Mouse (Mus musculus) heart, adult 2 months (tissue): ENCODE data around the gene Arhgef26. TPM values are rescaled to one million over a fixed set of nuclear protein-coding genes. Genes with fewer than 3 reads are reported as not detected.

Source experiments
- DNase-seq, 2 experiments: peaks; one replicate each; pipeline ENCODE4 v3.0.0; 2021
- H3K27ac ChIP-seq: fragments of 200-600 bp; 2 replicates; pipeline ENCODE4 v1.8.1; 2022
- H3K27me3 ChIP-seq: fragments of 200-500 bp; 2 replicates; pipeline ENCODE4 v1.6.1; 2012; ENCODE audit warnings: mild to moderate bottlenecking, low read length, inconsistent platforms, mixed read lengths; ENCODE audit not compliant: control insufficient read depth, insufficient read depth
- H3K36me3 ChIP-seq: fragments of 200-500 bp; 2 replicates; pipeline ENCODE4 v1.6.1; 2012; ENCODE audit warnings: low read length, inconsistent platforms; ENCODE audit not compliant: control insufficient read depth, insufficient read depth
- H3K4me1 ChIP-seq: fragments of 200-500 bp; 2 replicates; pipeline ENCODE4 v1.6.1; 2011; ENCODE audit warnings: low read length; ENCODE audit not compliant: control insufficient read depth, insufficient read depth
- H3K4me3 ChIP-seq: fragments of 200-600 bp; 2 replicates; pipeline ENCODE4 v1.8.1; 2022
- H3K79me2 ChIP-seq: fragments of 200-500 bp; replicated peaks from 2 replicates; pipeline ENCODE4 v1.6.1; 2012; ENCODE audit warnings: mild to moderate bottlenecking, inconsistent platforms, low read length, moderate library complexity, mixed read lengths; ENCODE audit not compliant: control insufficient read depth, insufficient read depth
- H3K9ac ChIP-seq: fragments of 200-500 bp; 2 replicates; pipeline ENCODE4 v1.6.1; 2012; ENCODE audit warnings: low read depth, mild to moderate bottlenecking, control low read depth, inconsistent platforms, low read length, mixed read lengths
- CTCF ChIP-seq: fragments of 200-600 bp; IDR thresholded peaks from 2 replicates; pipeline ENCODE4 v1.8.1; 2022; ENCODE audit warnings: antibody characterized with exemption, mild to moderate bottlenecking, moderate library complexity
- EP300 ChIP-seq: fragments of 200-500 bp; IDR thresholded peaks from 2 replicates; pipeline ENCODE4 v1.6.1; 2011; ENCODE audit warnings: low read depth, low read length, control low read depth; ENCODE audit not compliant: insufficient read depth
- POLR2A ChIP-seq: fragments of 200-500 bp; IDR thresholded peaks from 2 replicates; pipeline ENCODE4 v1.6.1; 2011; ENCODE audit warnings: mild to moderate bottlenecking, low read depth, low read length, control low read depth; ENCODE audit not compliant: insufficient read depth
- WGBS: fragments of 180-500 bp; shearing (Covaris S2); methylation state at CpG from one replicate; pipeline ENCODE4 v1.1.7; 2018; 5-methylcytosine and 5-hydroxymethylcytosine counted together
- intact Hi-C: fragments of 180-260 bp; cut with DNase I; formaldehyde crosslinking; loops from one replicate; pipeline ENCODE4 v1.15.1; 2025
- polyA plus RNA-seq: library from polyadenylated mRNA; depleted of rRNA; stranded (reverse); fragments of >200 nt; gene quantifications from 2 replicates; pipeline ENCODE4 v1.2.3, GENCODE M21; 2012
- total RNA-seq, 2 experiments: library from RNA; stranded (reverse); gene quantifications; 2 replicates each; pipeline ENCODE4 v1.2.3; 2021

The Arhgef26 gene
- total and polyA plus RNA-seq, 3 experiments: 0.51 to 2.5 (median 2.1) TPM

GRCm38 (mm10) chr3:62458284-62459013 is 120.3 kb downstream of the Arhgef26 start:
- Histone ChIP-seq H3K79me2 (no peaks in the 10 kb centered on the region), H3K27me3 (no peaks in the 10 kb centered on the region), H3K36me3 (no peaks in the 10 kb centered on the region; the same call in 1 of the 2 replicates), H3K9ac (no peak overlapping the region), H3K4me1 (no peaks in the 10 kb centered on the region), H3K27ac (no peak overlapping the region), H3K4me3 (no peak overlapping the region)
- peak; percentile 47 to 71 for DNase-seq
- WGBS: 44% methylated on average over 6 of the region's 6 CpGs
- TF ChIP-seq EP300 (peak; percentile 48; the same call in 1 of the 2 replicates), CTCF (peak; percentile 97), POLR2A (no peak)
- intact Hi-C loops: loop anchor here (5.0 kb wide), 3 partner anchors 121 to 1216 kb away; partner anchors contain the start of gene Arhgef26

- Histone ChIP-seq H3K4me1 (no peaks in the 10 kb centered on the region), H3K4me3 (no peak overlapping the region), H3K27me3 (no peaks in the 10 kb centered on the region), H3K9ac (no peak overlapping the region), H3K79me2 (no peaks in the 10 kb centered on the region), H3K27ac (no peak overlapping the region), H3K36me3 (no peaks in the 10 kb centered on the region; the same call in 1 of the 2 replicates)
- no peak for TF ChIP-seq POLR2A
- no peak for TF ChIP-seq CTCF
- WGBS: 79% methylated on average over 6 of the region's 6 CpGs
- intact Hi-C loops: loop anchor here (5.0 kb wide), 3 partner anchors 122 to 1217 kb away; partner anchors contain the start of gene Arhgef26
- DNase-seq: no peak
These were observed 121.3 kb downstream of the Arhgef26 start for GRCm38 (mm10) chr3:62459483-62459882.

- Histone ChIP-seq H3K27ac (no peak overlapping the region), H3K4me3 (no peak overlapping the region), H3K36me3 (no peaks in the 10 kb centered on the region; the same call in 1 of the 2 replicates), H3K4me1 (no peaks in the 10 kb centered on the region), H3K27me3 (no peaks in the 10 kb centered on the region), H3K9ac (no peak overlapping the region), H3K79me2 (no peaks in the 10 kb centered on the region)
- TF ChIP-seq CTCF (no peak), EP300 (no peak), POLR2A (no peak)
- no peak for DNase-seq
- 67% methylated on average over 3 of the region's 3 CpGs for WGBS
- intact Hi-C loops: no loop called here
These were observed 126.1 kb downstream of the Arhgef26 start for GRCm38 (mm10) chr3:62464276-62464675.

GRCm38 (mm10) chr3:62470179-62470578 is 132.0 kb downstream of the Arhgef26 start:
- no peak for DNase-seq
- WGBS: 90% methylated on average over 1 of the region's 1 CpGs
- peaks cover 4% of the 10 kb centered on the region for H3K36me3 ChIP-seq

DNA sequence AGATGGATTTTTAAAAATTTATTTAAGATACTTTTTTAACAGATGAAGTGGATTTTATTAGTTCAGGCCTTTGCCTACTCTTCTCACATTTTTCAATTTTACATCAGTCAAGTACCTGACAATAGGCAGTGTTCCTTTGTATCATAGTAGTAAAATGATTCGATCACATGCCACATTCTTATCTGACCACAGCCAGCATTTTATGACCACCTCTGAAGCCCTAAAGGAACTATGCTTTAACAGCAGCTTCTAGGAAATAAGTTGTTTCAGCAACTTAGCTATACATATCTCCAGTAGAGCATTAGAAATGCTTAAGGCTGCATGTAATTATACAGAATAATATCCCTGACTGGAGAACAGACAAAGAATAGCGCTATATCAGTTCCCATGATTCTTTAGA is 146.2 kb downstream of the Arhgef26 start:
- Histone ChIP-seq H3K4me1 (no peaks in the 10 kb centered on the region), H3K27ac (no peak overlapping the region), H3K9ac (no peak overlapping the region), H3K36me3 (peaks cover 2% of the 10 kb centered on the region; the same call in 1 of the 2 replicates), H3K27me3 (no peaks in the 10 kb centered on the region), H3K79me2 (no peaks in the 10 kb centered on the region), H3K4me3 (no peak overlapping the region)
- intact Hi-C loops: no loop called here
- TF ChIP-seq EP300: no peak
- TF ChIP-seq POLR2A: no peak
- no peak for TF ChIP-seq CTCF
- DNase-seq: no peak
- WGBS: 95% methylated on average over 2 of the region's 2 CpGs

More at GRCm38 (mm10) chr3:62470179-62470578, 132.0 kb downstream of the Arhgef26 start:
- intact Hi-C loops: no loop called here
- Histone ChIP-seq H3K9ac (no peak overlapping the region), H3K27me3 (no peaks in the 10 kb centered on the region), H3K79me2 (no peaks in the 10 kb centered on the region; the same call in 1 of the 2 replicates), H3K27ac (no peak overlapping the region), H3K4me1 (no peaks in the 10 kb centered on the region), H3K4me3 (no peak overlapping the region)
- no peak for TF ChIP-seq CTCF
- no peak for TF ChIP-seq POLR2A
- no peak for TF ChIP-seq EP300

GRCm38 (mm10) chr3:62492568-62492967 is 154.4 kb downstream of the Arhgef26 start:
- intact Hi-C loops: no loop called here
- peaks cover 7% of the 10 kb centered on the region for H3K36me3 ChIP-seq
- H3K27ac ChIP-seq: no peak overlapping the region
- H3K4me1 ChIP-seq: no peaks in the 10 kb centered on the region
- H3K27me3 ChIP-seq: no peaks in the 10 kb centered on the region
- no peak for TF ChIP-seq CTCF
- no peak for TF ChIP-seq EP300
- no peak for TF ChIP-seq POLR2A
- H3K4me3 ChIP-seq: no peak overlapping the region
- WGBS: 69% methylated on average over 6 of the region's 6 CpGs
- no peaks in the 10 kb centered on the region for H3K79me2 ChIP-seq
- no peak for DNase-seq
- H3K9ac ChIP-seq: no peak overlapping the region
